Mouse (Mus musculus): ENCODE results near the gene Cd7.

DNA sequence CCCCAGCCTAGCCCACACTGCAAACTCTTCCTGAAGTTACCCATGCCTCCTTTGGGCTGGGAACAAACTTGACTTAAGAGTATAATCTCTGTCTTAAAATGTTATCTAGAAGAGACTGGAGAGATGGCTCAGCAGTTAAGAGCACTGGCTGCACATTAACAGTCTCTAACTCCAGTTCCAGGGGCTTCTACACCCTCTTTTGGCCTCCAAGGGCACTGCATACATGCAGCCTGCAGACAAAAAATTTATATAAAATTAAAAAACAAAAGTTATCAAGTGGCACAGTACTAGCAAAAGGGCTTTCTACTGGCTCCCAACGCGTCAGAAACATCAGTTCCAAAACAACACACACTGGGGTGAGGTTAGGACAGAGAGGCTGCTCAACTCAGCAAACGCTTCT lies 51.6 kb downstream of the Cd7 start:
- TF ChIP-seq CTCF (IDR thresholded peaks at IDR 0.05): peak; percentile 23
- no peak for TF ChIP-seq EP300 (IDR thresholded peaks at IDR 0.05)
